In the genomic region with DNA sequence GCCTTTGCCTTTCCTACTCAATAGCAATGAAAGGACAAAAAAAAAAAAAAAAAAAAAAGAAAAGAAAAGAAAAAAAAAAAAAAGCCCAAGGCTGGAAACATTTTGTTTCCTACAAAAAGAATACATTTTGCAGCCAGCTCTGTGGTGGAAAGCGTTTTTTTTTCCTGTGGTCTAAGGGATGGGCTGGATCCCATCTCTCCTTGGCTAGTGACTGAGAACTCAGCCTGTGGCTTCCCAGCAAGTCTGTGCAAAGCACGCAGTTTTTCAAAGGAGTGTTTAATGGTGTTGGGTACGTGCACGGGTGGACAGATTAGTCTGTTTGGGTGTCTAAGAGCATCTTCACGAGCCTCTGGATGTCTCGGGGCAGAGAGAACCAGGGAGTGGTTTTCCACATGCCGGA, we compare ENCODE assay signal across 23 mouse cellular contexts.
DNase-seq lines count a peak whose midpoint lies in the region; ATAC-seq and TF ChIP-seq lines count a peak whose summit lies in the region.
"Had no signal": no experiment of that assay in that cellular context is flagged by ENCODE, and none has a peak within 500 bp of the region (broad histone marks: within the 10 kb centered on the region; RNA-seq: fewer than 3 reads in every experiment).

No protein-coding gene starts in this region.

- H3K27ac ChIP-seq in midbrain, embryonic 10.5 days (replicated peaks), result peak overlapping the region; percentile 50; the same call in 1 of the 2 replicates
- H3K27ac ChIP-seq in midbrain, embryonic 14.5 days (replicated peaks; ENCODE audit: low read depth, low read length), result no peak overlapping the region
- peak overlapping the region; percentile 5; the same call in 1 of the 2 replicates for H3K27ac ChIP-seq in limb, embryonic 14.5 days (replicated peaks; ENCODE audit: low read depth, low read length)
- H3K27ac ChIP-seq in forebrain, embryonic 13.5 days, result no peak overlapping the region
- H3K27ac ChIP-seq: heart, embryonic 15.5 days; left cerebral cortex, adult 2 months; liver, embryonic 14.5 days had no signal

- ATAC-seq in midbrain, embryonic 14.5 days (ENCODE audit: low FRiP score, low TSS enrichment), result no peak
- ATAC-seq in limb, embryonic 14.5 days (ENCODE audit: low FRiP score, low read depth), result no peak
- ATAC-seq in forebrain, embryonic 13.5 days, result no peak
- ATAC-seq: CD4-positive, CD25-positive, alpha-beta regulatory T cell, adult 4 months; forebrain, postnatal 0 days; midbrain, embryonic 16.5 days had no signal

- H3K9ac ChIP-seq in midbrain, embryonic 14.5 days (replicated peaks; ENCODE audit: low read length), result no peak overlapping the region
- no peak overlapping the region for H3K9ac ChIP-seq in limb, embryonic 14.5 days (ENCODE audit: low read depth, low read length, severe bottlenecking)
- no peak overlapping the region for H3K9ac ChIP-seq in forebrain, embryonic 13.5 days
- H3K9ac ChIP-seq: forebrain, postnatal 0 days; heart, embryonic 15.5 days; liver, embryonic 14.5 days had no signal

- DNase-seq in gastrocnemius, postnatal 25 days, result peak; percentile 21
- no peak for DNase-seq in gastrocnemius, adult 18-20 months (ENCODE audit: low spot score)
- DNase-seq in midbrain, embryonic 10.5 days (ENCODE audit: low spot score), result no peak
- DNase-seq in midbrain, embryonic 14.5 days, result no peak
- DNase-seq in limb, embryonic 14.5 days (ENCODE audit: low spot score), result no peak
- DNase-seq in ovary, postnatal 14 days (ENCODE audit: low spot score), result no peak
- DNase-seq: adrenal gland, postnatal 25 days; cerebellum, adult 11 months; cerebellum, postnatal 25 days; forebrain, postnatal 0 days; kidney, postnatal 36 days; layer of hippocampus, adult 9-11 months; left cerebral cortex, postnatal 4 days; right cerebral cortex, postnatal 25 days; thymus, postnatal 14 days had no signal

- H3K4me1 ChIP-seq in midbrain, embryonic 10.5 days, result peaks cover 14% of the 10 kb centered on the region
- H3K4me1 ChIP-seq in midbrain, embryonic 14.5 days (ENCODE audit: control insufficient read depth, insufficient read depth, low read length), result no peaks in the 10 kb centered on the region
- 0 out of 2 replicates have a peak, but pooled peaks cover 2% of the 10 kb centered on the region for H3K4me1 ChIP-seq in limb, embryonic 14.5 days (ENCODE audit: control insufficient read depth, insufficient read depth, low read length)
- H3K4me1 ChIP-seq in forebrain, embryonic 13.5 days, result no peaks in the 10 kb centered on the region
- H3K4me1 ChIP-seq: heart, embryonic 15.5 days; megakaryocyte, embryonic 14.5 days had no signal

- TF ChIP-seq POLR2A in limb, embryonic 14.5 days (IDR thresholded peaks at IDR 0.05; ENCODE audit: borderline replicate concordance, extremely low read depth, insufficient read depth, insufficient read length), result no peak

- H3K4me3 ChIP-seq in midbrain, embryonic 10.5 days, result no peak overlapping the region
- no peak overlapping the region for H3K4me3 ChIP-seq in midbrain, embryonic 14.5 days (replicated peaks; ENCODE audit: low read depth, low read length)
- no peak overlapping the region for H3K4me3 ChIP-seq in limb, embryonic 14.5 days (replicated peaks; ENCODE audit: low read length)
- H3K4me3 ChIP-seq in forebrain, embryonic 13.5 days, result no peak overlapping the region
- H3K4me3 ChIP-seq: erythroblast, embryonic 14.5 days; heart, embryonic 15.5 days; left cerebral cortex, adult 2 months; megakaryocyte, embryonic 14.5 days had no signal

- 89% methylated on average over 7 of the region's 7 CpGs for WGBS in midbrain, embryonic 10.5 days
- 88% methylated on average over 7 of the region's 7 CpGs for WGBS in midbrain, embryonic 14.5 days
- 76% methylated on average over 7 of the region's 7 CpGs for WGBS in limb, embryonic 14.5 days
- WGBS in forebrain, embryonic 13.5 days, result 88% methylated on average over 7 of the region's 7 CpGs

- H3K4me2 ChIP-seq in midbrain, embryonic 14.5 days (ENCODE audit: low read length), result no peak overlapping the region
- H3K4me2 ChIP-seq in limb, embryonic 14.5 days (replicated peaks; ENCODE audit: low read depth, low read length, severe bottlenecking), result no peak overlapping the region
- no peak overlapping the region for H3K4me2 ChIP-seq in forebrain, embryonic 13.5 days
- H3K4me2 ChIP-seq: heart, embryonic 15.5 days had no signal

- peaks cover 7% of the 10 kb centered on the region for H3K36me3 ChIP-seq in midbrain, embryonic 10.5 days
- H3K36me3 ChIP-seq in midbrain, embryonic 14.5 days (ENCODE audit: control insufficient read depth, insufficient read depth, low read length), result no peaks in the 10 kb centered on the region
- H3K36me3 ChIP-seq in limb, embryonic 14.5 days (ENCODE audit: control insufficient read depth, insufficient read depth, low read length), result no peaks in the 10 kb centered on the region
- no peaks in the 10 kb centered on the region for H3K36me3 ChIP-seq in forebrain, embryonic 13.5 days (ENCODE audit: poor library complexity, severe bottlenecking)
- H3K36me3 ChIP-seq: heart, embryonic 15.5 days had no signal

- H3K27me3 ChIP-seq in midbrain, embryonic 10.5 days (ENCODE audit: low read depth, poor library complexity, severe bottlenecking), result no peaks in the 10 kb centered on the region
- H3K27me3 ChIP-seq in midbrain, embryonic 14.5 days (ENCODE audit: control insufficient read depth, insufficient read depth, low read length), result no peaks in the 10 kb centered on the region
- H3K27me3 ChIP-seq in limb, embryonic 14.5 days (ENCODE audit: control insufficient read depth, insufficient read depth, low read length), result no peaks in the 10 kb centered on the region
- H3K27me3 ChIP-seq in forebrain, embryonic 13.5 days, result no peaks in the 10 kb centered on the region
- H3K27me3 ChIP-seq: heart, embryonic 15.5 days; megakaryocyte, embryonic 14.5 days had no signal

- peaks cover 10% of the 10 kb centered on the region; the same call in 1 of the 2 replicates for H3K9me3 ChIP-seq in midbrain, embryonic 10.5 days (replicated peaks)
- H3K9me3 ChIP-seq in midbrain, embryonic 14.5 days (ENCODE audit: control insufficient read depth, low read length), result no peaks in the 10 kb centered on the region
- peaks cover 5% of the 10 kb centered on the region; the same call in 1 of the 2 replicates for H3K9me3 ChIP-seq in limb, embryonic 14.5 days (ENCODE audit: control insufficient read depth, low read length)
- H3K9me3 ChIP-seq in forebrain, embryonic 13.5 days (replicated peaks), result peaks cover 8% of the 10 kb centered on the region
- H3K9me3 ChIP-seq: heart, embryonic 15.5 days had no signal

Comparison
In these comparisons a context has a peak if more than half of its experiments do, and no peak if none do; other contexts are left out.
1. H3K27ac ChIP-seq: peak in midbrain, embryonic 10.5 days (single experiment) and limb, embryonic 14.5 days (single experiment); none in midbrain, embryonic 14.5 days (single experiment) and forebrain, embryonic 13.5 days (single experiment).